Mouse (Mus musculus) hindbrain, postnatal 0 days (tissue): Measurements from ENCODE around the gene Ncoa5. TPM values are rescaled to one million over a fixed set of nuclear protein-coding genes. Genes with fewer than 3 reads are reported as not detected.

Experiments used
- ATAC-seq: fragments of 200-750 bp; cut with Nextera tagmentation; 2 replicates; pipeline ENCODE4 v1.8.0; 2017; ENCODE audit warnings: mild to moderate bottlenecking, moderate TSS enrichment, moderate library complexity
- DNase-seq: peaks from one replicate; pipeline ENCODE4 v3.0.0-alpha.2; 2015; ENCODE audit warnings: low spot score
- H3K27ac ChIP-seq: fragments of 300-500 bp; sonication (generic); 2 replicates; pipeline ENCODE4 v1.5.1; 2014; ENCODE audit warnings: mild to moderate bottlenecking
- H3K27me3 ChIP-seq: fragments of 300-500 bp; sonication (generic); 2 replicates; pipeline ENCODE4 v1.6.1; 2014; ENCODE audit warnings: low read length, mixed read lengths; ENCODE audit not compliant: insufficient read depth
- H3K36me3 ChIP-seq: fragments of 300-500 bp; sonication (generic); 2 replicates; pipeline ENCODE4 v1.6.1; 2014; ENCODE audit warnings: low read length, mixed read lengths; ENCODE audit not compliant: insufficient read depth
- H3K4me1 ChIP-seq: fragments of 300-500 bp; sonication (generic); 2 replicates; pipeline ENCODE4 v1.6.1; 2014; ENCODE audit warnings: antibody characterized with exemption, low read length, mixed read lengths; ENCODE audit not compliant: insufficient read depth
- H3K4me2 ChIP-seq: fragments of 300-500 bp; sonication (generic); 2 replicates; pipeline ENCODE4 v1.6.1; 2014; ENCODE audit warnings: low read depth, mild to moderate bottlenecking, low read length, moderate library complexity, mixed read lengths
- H3K4me3 ChIP-seq: fragments of 300-500 bp; sonication (generic); 2 replicates; pipeline ENCODE4 v1.5.1; 2014; ENCODE audit warnings: low read length
- H3K9ac ChIP-seq: fragments of 300-500 bp; sonication (generic); replicated peaks from 2 replicates; pipeline ENCODE4 v1.6.1; 2014; ENCODE audit warnings: mild to moderate bottlenecking, low read length, moderate library complexity, mixed read lengths
- H3K9me3 ChIP-seq: fragments of 300-500 bp; sonication (generic); 2 replicates; pipeline ENCODE4 v1.6.1; 2016; ENCODE audit warnings: low read length, mixed read lengths
- CTCF ChIP-seq: IDR thresholded peaks from 2 replicates; pipeline ENCODE4 v1.5.1; 2016; ENCODE audit warnings: antibody characterized with exemption, control low read depth, low read depth
- WGBS: fragments of 180-500 bp; shearing (Covaris S2); extraction: QIAGEN DNeasy Blood & Tissue Kit; methylation state at CpG from one replicate; pipeline ENCODE4 v1.1.7; 2014; 5-methylcytosine and 5-hydroxymethylcytosine counted together
- polyA plus RNA-seq: library from polyadenylated mRNA; unstranded; fragments of >200 nt; fragmentation: Nextera tagmentation; extraction: Ambion mirVana; gene quantifications from 2 replicates; pipeline ENCODE4 v1.2.1, GENCODE M21; 2015
- total RNA-seq: library from RNA; depleted of rRNA; stranded (reverse); fragments of >200 nt; gene quantifications from 2 replicates; pipeline ENCODE4 v1.2.3, GENCODE M21; 2014

Gene Ncoa5
- total and polyA plus RNA-seq, 2 experiments from 2014 or later = 55.5 to 60.8 TPM

GRCm38 (mm10) chr2:164997721-164998428 is 36.8 kb downstream of the Ncoa5 start:
- Histone ChIP-seq H3K36me3 (peaks cover 35% of the 10 kb centered on the region), H3K9me3 (no peaks in the 10 kb centered on the region), H3K9ac (peak overlapping the region; percentile 33; the same call in 1 of the 2 replicates), H3K4me1 (0 out of 2 replicates have a peak, but pooled peaks cover 6% of the 10 kb centered on the region), H3K4me3 (0 out of 2 replicates have a peak overlapping the region, but pooled peaks have one; percentile 11), H3K4me2 (peak overlapping the region; percentile 46), H3K27me3 (no peaks in the 10 kb centered on the region), H3K27ac (peak overlapping the region; percentile 20; the same call in 1 of the 2 replicates)
- no peak for ATAC-seq
- no peak for DNase-seq
- no peak for TF ChIP-seq CTCF
- 5% methylated on average over 39 of the region's 52 CpGs for WGBS

GRCm38 (mm10) chr2:164996848-164997720 is 37.6 kb downstream of the Ncoa5 start:
- no peak for DNase-seq
- WGBS = 13% methylated on average over 49 of the region's 49 CpGs

GRCm38 (mm10) chr2:164995976-164996375 is 38.7 kb downstream of the Ncoa5 start:
- DNase-seq (no peak), ATAC-seq (no peak)
- Histone ChIP-seq H3K4me2 (no peak overlapping the region), H3K9ac (no peak overlapping the region), H3K36me3 (peaks cover 16% of the 10 kb centered on the region; the same call in 1 of the 2 replicates), H3K27ac (no peak overlapping the region), H3K4me3 (no peak overlapping the region), H3K27me3 (no peaks in the 10 kb centered on the region), H3K9me3 (no peaks in the 10 kb centered on the region), H3K4me1 (0 out of 2 replicates have a peak, but pooled peaks cover 6% of the 10 kb centered on the region)
- TF ChIP-seq CTCF = no peak
- WGBS = 62% methylated on average over 11 of the region's 11 CpGs

More at GRCm38 (mm10) chr2:164996848-164997720, 37.6 kb downstream of the Ncoa5 start:
- Histone ChIP-seq H3K4me2 (peak overlapping the region; percentile 46), H3K4me1 (0 out of 2 replicates have a peak, but pooled peaks cover 6% of the 10 kb centered on the region), H3K36me3 (peaks cover 27% of the 10 kb centered on the region), H3K27me3 (no peaks in the 10 kb centered on the region), H3K4me3 (0 out of 2 replicates have a peak overlapping the region, but pooled peaks have one; percentile 11), H3K27ac (no peak overlapping the region), H3K9me3 (no peaks in the 10 kb centered on the region), H3K9ac (0 out of 2 replicates have a peak overlapping the region, but pooled peaks have one; percentile 33)
- TF ChIP-seq CTCF = no peak
- no peak for ATAC-seq

- Histone ChIP-seq H3K4me3 (no peak overlapping the region), H3K4me1 (0 out of 2 replicates have a peak, but pooled peaks cover 6% of the 10 kb centered on the region), H3K27ac (peak overlapping the region; percentile 15; the same call in 1 of the 2 replicates), H3K27me3 (no peaks in the 10 kb centered on the region), H3K9ac (no peak overlapping the region), H3K36me3 (peaks cover 12% of the 10 kb centered on the region; the same call in 1 of the 2 replicates), H3K4me2 (no peak overlapping the region), H3K9me3 (no peaks in the 10 kb centered on the region)
- peak; percentile 11; the same call in 1 of the 2 replicates for ATAC-seq
- no peak for TF ChIP-seq CTCF
- DNase-seq = peak; percentile 42
- WGBS = 52% methylated on average over 21 of the region's 21 CpGs
These were observed 39.8 kb downstream of the Ncoa5 start for GRCm38 (mm10) chr2:164994659-164995428.

GRCm38 (mm10) chr2:164994156-164994555 is 40.5 kb downstream of the Ncoa5 start:
- Histone ChIP-seq H3K4me1 (0 out of 2 replicates have a peak, but pooled peaks cover 6% of the 10 kb centered on the region), H3K9ac (no peak overlapping the region), H3K27ac (no peak overlapping the region; the same call in 1 of the 2 replicates), H3K36me3 (peaks cover 10% of the 10 kb centered on the region; the same call in 1 of the 2 replicates), H3K4me3 (no peak overlapping the region), H3K9me3 (no peaks in the 10 kb centered on the region), H3K4me2 (no peak overlapping the region), H3K27me3 (no peaks in the 10 kb centered on the region)
- ATAC-seq (no peak), DNase-seq (no peak)
- WGBS = 74% methylated on average over 11 of the region's 11 CpGs
- TF ChIP-seq CTCF = no peak

GRCm38 (mm10) chr2:164991808-164992207 is 42.9 kb downstream of the Ncoa5 start:
- TF ChIP-seq CTCF = no peak
- ATAC-seq = no peak
- Histone ChIP-seq H3K4me1 (no peaks in the 10 kb centered on the region), H3K36me3 (peaks cover 6% of the 10 kb centered on the region; the same call in 1 of the 2 replicates), H3K9me3 (no peaks in the 10 kb centered on the region), H3K4me3 (no peak overlapping the region), H3K9ac (no peak overlapping the region), H3K4me2 (no peak overlapping the region), H3K27me3 (no peaks in the 10 kb centered on the region), H3K27ac (no peak overlapping the region)
- no peak for DNase-seq
- WGBS = 50% methylated on average over 10 of the region's 10 CpGs
